Mouse (Mus musculus) spleen, adult 2 months (tissue): ENCODE measurements around the gene Faim2. TPM values are rescaled to one million over a fixed set of nuclear protein-coding genes. Genes with fewer than 3 reads are reported as not detected.

Source experiments
- DNase-seq, 2 experiments: peaks; one replicate each; pipeline versions ENCODE4 v3.0.0 to v3.0.0-alpha.2; 2012 to 2021; ENCODE audit warnings: low spot score in 2 of 2, low read depth in 1 of 2
- H3K27ac ChIP-seq: fragments of 200-500 bp; 2 replicates; pipeline ENCODE4 v1.5.1; 2012; ENCODE audit warnings: low read length, inconsistent platforms; ENCODE audit not compliant: insufficient read depth
- H3K27me3 ChIP-seq: fragments of 200-500 bp; 2 replicates; pipeline ENCODE4 v1.6.1; 2012; ENCODE audit warnings: mild to moderate bottlenecking, moderate library complexity, low read length, inconsistent platforms; ENCODE audit not compliant: control insufficient read depth, insufficient read depth
- H3K36me3 ChIP-seq: fragments of 200-500 bp; 2 replicates; pipeline ENCODE4 v1.6.1; 2012; ENCODE audit warnings: mild to moderate bottlenecking, low read length, inconsistent platforms; ENCODE audit not compliant: control insufficient read depth, insufficient read depth
- H3K4me1 ChIP-seq: fragments of 200-500 bp; 2 replicates; pipeline ENCODE4 v1.6.1; 2011; ENCODE audit warnings: inconsistent platforms; ENCODE audit not compliant: control insufficient read depth, insufficient read depth, insufficient read length
- H3K4me3 ChIP-seq: fragments of 200-500 bp; 2 replicates; pipeline ENCODE4 v1.5.1; 2011; ENCODE audit warnings: mild to moderate bottlenecking, inconsistent platforms; ENCODE audit not compliant: insufficient read depth, insufficient read length; ENCODE audit errors: extremely low read depth
- CTCF ChIP-seq: fragments of 200-500 bp; IDR thresholded peaks from 2 replicates; pipeline ENCODE4 v1.5.1; 2011; ENCODE audit warnings: mild to moderate bottlenecking, inconsistent platforms; ENCODE audit not compliant: insufficient read depth, insufficient read length, insufficient replicate concordance; ENCODE audit errors: extremely low read depth
- POLR2A ChIP-seq: fragments of 200-500 bp; IDR thresholded peaks from 2 replicates; pipeline ENCODE4 v1.6.1; 2011; ENCODE audit warnings: low read depth, low read length, inconsistent platforms
- WGBS: fragments of 180-500 bp; shearing (Covaris S2); methylation state at CpG from one replicate; pipeline ENCODE4 v1.1.7; 2018; 5-methylcytosine and 5-hydroxymethylcytosine counted together
- polyA plus RNA-seq: library from polyadenylated mRNA; depleted of rRNA; stranded (reverse); fragments of >200 nt; gene quantifications from 2 replicates; pipeline ENCODE4 v1.2.3, GENCODE M21; 2012

Gene Faim2
- polyA plus RNA-seq, 1 experiment, result 0.06 TPM

DNA sequence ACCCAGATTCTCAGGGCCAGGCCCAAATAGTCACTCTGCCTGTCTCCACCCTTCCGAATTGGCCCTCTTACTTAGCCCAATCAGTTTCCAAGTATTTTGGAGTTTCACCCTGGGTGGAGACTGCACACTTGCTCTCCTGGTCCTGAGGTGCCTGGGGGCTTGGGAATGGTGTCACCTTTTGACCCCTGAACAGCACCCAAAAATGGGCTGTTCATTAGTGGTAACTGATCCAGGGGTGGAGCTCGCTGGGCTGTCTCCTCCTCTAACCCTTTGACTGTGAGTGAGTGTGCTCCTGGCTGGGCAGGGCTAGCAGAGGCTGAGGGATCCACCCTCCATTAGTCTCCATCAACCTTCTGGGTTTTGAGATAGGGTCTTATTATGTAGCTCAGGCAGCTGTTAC lies 21.9 kb upstream of the Faim2 start:
- 65% methylated on average over 2 of the region's 2 CpGs for WGBS
- Histone ChIP-seq H3K27ac (no peak overlapping the region), H3K36me3 (no peaks in the 10 kb centered on the region), H3K4me1 (no peaks in the 10 kb centered on the region), H3K27me3 (no peaks in the 10 kb centered on the region; the same call in 1 of the 2 replicates), H3K4me3 (no peak overlapping the region)
- DNase-seq, result no peak
- no peak for TF ChIP-seq POLR2A
- TF ChIP-seq CTCF, result no peak

DNA sequence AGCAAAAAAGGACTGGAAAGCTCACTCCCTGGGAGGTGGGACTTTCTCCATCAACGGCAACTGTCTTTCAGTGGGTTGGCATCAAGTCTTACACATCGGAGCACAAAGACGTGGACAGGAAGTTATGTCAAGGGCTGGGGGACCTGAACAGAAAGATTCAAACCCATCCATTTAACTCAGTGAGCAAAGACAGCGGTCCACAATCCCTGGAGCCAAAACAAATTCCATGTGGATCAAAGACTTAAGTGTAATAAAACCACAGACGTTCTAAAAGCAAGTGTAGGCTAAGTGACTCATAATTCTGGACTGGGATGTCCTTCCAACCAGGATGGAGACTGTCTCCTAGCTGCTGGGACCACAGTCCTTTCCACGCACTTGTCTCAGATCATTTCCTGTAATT lies 19.8 kb upstream of the Faim2 start:
- H3K27me3 ChIP-seq, result no peaks in the 10 kb centered on the region; the same call in 1 of the 2 replicates
- no peak overlapping the region for H3K4me3 ChIP-seq
- H3K4me1 ChIP-seq, result no peaks in the 10 kb centered on the region
- DNase-seq, result no peak
- TF ChIP-seq POLR2A, result no peak
- TF ChIP-seq CTCF, result no peak
- WGBS, result 62% methylated on average over 6 of the region's 6 CpGs
- no peaks in the 10 kb centered on the region for H3K36me3 ChIP-seq
- no peak overlapping the region for H3K27ac ChIP-seq

DNA sequence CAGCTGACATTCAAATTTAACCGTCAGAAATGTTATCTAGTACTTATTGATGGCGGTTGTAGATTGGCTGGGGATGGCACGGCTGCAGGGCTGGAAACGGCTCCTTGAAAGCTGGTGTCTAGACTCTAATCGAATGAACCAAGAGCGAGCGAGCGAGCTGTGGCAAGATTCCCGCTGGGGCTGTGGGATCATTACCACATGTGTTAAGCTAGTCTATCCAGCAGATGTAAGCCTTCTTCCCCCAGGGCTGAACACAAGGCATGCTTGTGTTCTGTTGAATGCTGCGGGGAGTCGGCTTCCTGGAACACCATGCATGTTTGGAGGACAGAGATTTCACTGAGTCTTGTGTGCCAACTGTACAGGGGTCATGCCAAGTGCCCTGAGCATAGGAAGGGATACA lies 18.6 kb upstream of the Faim2 start:
- Histone ChIP-seq H3K4me1 (no peaks in the 10 kb centered on the region), H3K4me3 (no peak overlapping the region), H3K36me3 (no peaks in the 10 kb centered on the region), H3K27me3 (no peaks in the 10 kb centered on the region; the same call in 1 of the 2 replicates), H3K27ac (no peak overlapping the region)
- WGBS, result 88% methylated on average over 11 of the region's 11 CpGs
- TF ChIP-seq POLR2A (no peak), CTCF (no peak)
- DNase-seq, result no peak

DNA sequence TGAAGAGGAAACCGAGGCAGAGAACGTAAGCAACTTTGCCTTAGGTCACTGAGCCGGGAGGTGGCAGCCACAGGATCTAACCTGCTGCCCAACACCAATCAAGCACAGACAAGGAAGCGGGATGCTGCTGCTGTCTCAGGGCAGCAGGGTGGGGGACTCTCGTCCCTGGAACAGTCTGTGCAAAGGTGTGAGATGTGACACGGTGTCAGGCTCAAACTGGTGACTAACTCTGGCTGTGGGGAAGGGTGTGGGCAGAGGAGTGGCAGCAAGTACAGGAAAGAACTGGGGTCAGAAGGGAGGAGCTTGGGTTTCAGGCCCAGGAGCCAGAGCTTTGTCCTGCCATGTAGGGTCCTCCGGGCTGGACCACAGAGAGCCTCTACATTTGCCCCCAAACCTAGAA lies 16.1 kb upstream of the Faim2 start:
- Histone ChIP-seq H3K27ac (no peak overlapping the region), H3K27me3 (no peaks in the 10 kb centered on the region; the same call in 1 of the 2 replicates), H3K36me3 (no peaks in the 10 kb centered on the region), H3K4me3 (no peak overlapping the region), H3K4me1 (no peaks in the 10 kb centered on the region)
- DNase-seq, result no peak
- WGBS, result 47% methylated on average over 7 of the region's 7 CpGs
- TF ChIP-seq CTCF (no peak), POLR2A (no peak)

DNA sequence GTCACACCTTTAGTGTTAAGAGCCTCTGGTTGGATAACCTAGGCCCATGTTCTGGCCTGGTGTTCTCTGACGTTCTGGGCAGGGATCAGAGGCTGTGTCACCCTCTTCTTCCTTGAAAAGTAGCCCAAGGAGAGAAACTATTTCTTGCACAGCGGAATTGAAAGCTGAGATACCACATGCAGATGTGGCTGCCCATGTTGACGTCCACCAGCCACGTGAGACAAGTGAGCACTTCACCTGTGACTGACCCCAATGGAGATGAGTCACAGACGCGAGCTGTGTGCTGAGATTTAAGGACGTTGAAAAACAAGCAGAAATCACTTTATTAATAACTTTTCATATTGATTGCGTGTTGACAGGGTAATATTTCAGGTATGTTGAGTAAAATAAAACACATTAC lies 11.9 kb upstream of the Faim2 start:
- 80% methylated on average over 8 of the region's 8 CpGs for WGBS
- no peaks in the 10 kb centered on the region for H3K27me3 ChIP-seq
- H3K36me3 ChIP-seq, result no peaks in the 10 kb centered on the region
- DNase-seq, result no peak
- no peak for TF ChIP-seq CTCF
- TF ChIP-seq POLR2A, result no peak
- no peaks in the 10 kb centered on the region for H3K4me1 ChIP-seq
- H3K4me3 ChIP-seq, result no peak overlapping the region
- no peak overlapping the region for H3K27ac ChIP-seq

DNA sequence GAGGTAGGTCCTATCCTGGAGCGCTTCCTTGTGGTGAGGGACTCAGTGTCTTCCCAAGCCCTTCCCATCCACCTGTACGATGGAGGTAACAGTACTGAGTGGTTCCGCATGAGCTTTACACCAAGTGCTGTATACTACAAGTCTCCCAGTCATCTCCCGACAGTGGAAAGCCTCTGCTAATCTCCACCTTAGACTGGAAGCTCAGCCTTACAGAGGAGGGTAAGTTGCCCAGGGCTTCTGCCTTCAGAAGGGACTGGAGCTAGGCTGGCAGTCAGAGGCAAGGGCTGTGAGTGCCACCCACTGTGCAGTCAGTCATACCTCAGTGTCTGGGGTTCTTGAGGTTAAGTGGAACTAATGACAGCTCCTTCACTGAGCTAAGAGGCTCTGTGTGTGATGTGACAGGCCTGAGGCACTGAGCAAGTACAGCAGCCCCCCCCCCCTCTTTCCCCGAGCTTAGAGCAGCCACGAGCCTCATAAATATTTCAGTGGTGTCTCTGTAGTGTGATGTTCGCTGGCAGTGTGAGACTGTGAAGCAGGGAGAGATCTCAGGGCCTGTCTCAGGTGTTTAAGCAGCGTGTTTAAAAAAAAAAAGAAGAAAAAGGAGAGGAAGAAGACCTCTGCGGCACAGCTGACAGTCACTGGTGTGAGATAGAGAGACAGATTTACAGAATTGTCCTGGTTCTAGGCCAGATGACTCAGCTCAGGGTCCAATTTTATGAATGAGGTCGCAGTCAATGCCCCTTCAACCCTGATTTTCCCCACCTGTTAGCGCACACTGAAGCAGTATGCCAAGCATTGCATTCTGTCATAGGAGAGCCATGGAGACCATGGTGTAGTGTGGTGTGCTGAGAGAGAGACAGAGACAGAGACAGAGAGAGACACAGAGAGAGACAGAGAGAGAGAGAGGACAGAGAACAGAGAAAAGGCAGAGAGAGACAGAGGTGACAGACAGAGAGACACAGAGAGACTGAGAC lies 9.2 kb upstream of the Faim2 start:
- no peak overlapping the region for H3K27ac ChIP-seq
- no peaks in the 10 kb centered on the region for H3K27me3 ChIP-seq
- 62% methylated on average over 11 of the region's 11 CpGs for WGBS
- no peak for DNase-seq
- TF ChIP-seq CTCF (no peak), POLR2A (no peak)
- H3K4me3 ChIP-seq, result no peak overlapping the region
- H3K4me1 ChIP-seq, result no peaks in the 10 kb centered on the region
- H3K36me3 ChIP-seq, result no peaks in the 10 kb centered on the region

DNA sequence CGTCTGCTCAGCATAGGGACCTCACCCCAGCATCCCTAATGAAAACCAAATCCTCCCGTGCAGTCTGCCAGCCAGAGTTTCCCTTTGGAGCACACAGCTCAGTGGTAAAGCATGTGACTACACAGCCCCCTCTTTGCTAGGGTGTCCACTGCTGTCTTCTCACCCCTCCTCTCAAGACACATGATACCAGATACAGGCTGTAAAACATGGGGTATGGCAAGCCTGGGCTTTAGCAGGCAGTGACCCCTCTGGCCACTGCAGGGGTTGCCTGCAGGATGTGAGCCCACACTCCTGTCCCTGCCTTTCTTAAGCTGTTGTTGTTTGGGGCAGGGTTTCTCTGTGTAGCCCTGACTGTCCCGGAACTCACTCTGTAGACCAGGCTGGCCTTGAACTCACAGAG lies 4.1 kb upstream of the Faim2 start:
- no peak for TF ChIP-seq CTCF
- no peak for TF ChIP-seq POLR2A
- Histone ChIP-seq H3K27ac (no peak overlapping the region), H3K27me3 (peaks cover 1% of the 10 kb centered on the region; the same call in 1 of the 2 replicates), H3K4me1 (no peaks in the 10 kb centered on the region), H3K4me3 (no peak overlapping the region), H3K36me3 (no peaks in the 10 kb centered on the region)
- DNase-seq, result no peak
- 75% methylated on average over 3 of the region's 3 CpGs for WGBS
